Mouse (Mus musculus) lung, embryonic 16.5 days (tissue): ENCODE measurements around the gene Dapp1. TPM values are rescaled to one million over a fixed set of nuclear protein-coding genes. Genes with fewer than 3 reads are reported as not detected.

Experiments
- ATAC-seq: fragments of 200-750 bp; cut with Nextera tagmentation; 2 replicates; pipeline ENCODE4 v1.8.0; 2017; ENCODE audit warnings: low read depth, mild to moderate bottlenecking, moderate library complexity
- H3K27ac ChIP-seq: fragments of 300-500 bp; sonication (generic); 2 replicates; pipeline ENCODE4 v1.5.1; 2014; ENCODE audit warnings: mild to moderate bottlenecking, control low read depth, low read length
- H3K27me3 ChIP-seq: fragments of 300-500 bp; sonication (generic); 2 replicates; pipeline ENCODE4 v1.6.1; 2014; ENCODE audit warnings: low read depth, low read length, mixed read lengths; ENCODE audit not compliant: control insufficient read depth, insufficient read depth
- H3K36me3 ChIP-seq: fragments of 300-500 bp; sonication (generic); 2 replicates; pipeline ENCODE4 v1.6.1; 2014; ENCODE audit warnings: low read length; ENCODE audit not compliant: control insufficient read depth, insufficient read depth
- H3K4me1 ChIP-seq: fragments of 300-500 bp; sonication (generic); replicated peaks from 2 replicates; pipeline ENCODE4 v1.6.1; 2014; ENCODE audit warnings: low read length, mixed read lengths; ENCODE audit not compliant: control insufficient read depth, insufficient read depth
- H3K4me2 ChIP-seq: fragments of 300-500 bp; sonication (generic); 2 replicates; pipeline ENCODE4 v1.6.1; 2014; ENCODE audit warnings: low read depth, low read length, control low read depth
- H3K4me3 ChIP-seq: fragments of 300-500 bp; sonication (generic); 2 replicates; pipeline ENCODE4 v1.5.1; 2014; ENCODE audit warnings: mild to moderate bottlenecking, low read length, control low read depth
- H3K9ac ChIP-seq: fragments of 300-500 bp; sonication (generic); 2 replicates; pipeline ENCODE4 v1.6.1; 2014; ENCODE audit warnings: low read length, control low read depth
- H3K9me3 ChIP-seq: fragments of 300-500 bp; sonication (generic); 2 replicates; pipeline ENCODE4 v1.6.1; 2016; ENCODE audit warnings: low read length; ENCODE audit not compliant: control insufficient read depth
- WGBS: fragments of 180-500 bp; shearing (Covaris S2); extraction: QIAGEN DNeasy Blood & Tissue Kit; methylation state at CpG from one replicate; pipeline ENCODE4 v1.1.7; 2014; 5-methylcytosine and 5-hydroxymethylcytosine counted together
- polyA plus RNA-seq: library from polyadenylated mRNA; unstranded; fragments of >200 nt; fragmentation: Nextera tagmentation; extraction: Ambion mirVana; gene quantifications from 2 replicates; pipeline ENCODE4 v1.2.1, GENCODE M21; 2015

The Dapp1 gene
- polyA plus RNA-seq, 1 experiment from 2014 or later: 9.0 TPM

- H3K27me3 ChIP-seq: no peaks in the 10 kb centered on the region
- H3K36me3 ChIP-seq: no peaks in the 10 kb centered on the region
- 59% methylated on average over 9 of the region's 9 CpGs for WGBS
- no peak for ATAC-seq
- H3K9me3 ChIP-seq: no peaks in the 10 kb centered on the region
- no peak overlapping the region for H3K4me2 ChIP-seq
- no peak overlapping the region for H3K9ac ChIP-seq
- H3K27ac ChIP-seq: no peak overlapping the region
- H3K4me1 ChIP-seq: peaks cover 10% of the 10 kb centered on the region; the same call in 1 of the 2 replicates
- no peak overlapping the region for H3K4me3 ChIP-seq
Measured at GRCm38 (mm10) chr3:137976943-137977628, 4.3 kb downstream of the Dapp1 start.

GRCm38 (mm10) chr3:137975856-137976423 lies 5.4 kb downstream of the Dapp1 start:
- Histone ChIP-seq H3K9me3 (no peaks in the 10 kb centered on the region), H3K4me2 (no peak overlapping the region), H3K9ac (no peak overlapping the region), H3K27me3 (no peaks in the 10 kb centered on the region), H3K36me3 (no peaks in the 10 kb centered on the region), H3K27ac (no peak overlapping the region), H3K4me3 (no peak overlapping the region), H3K4me1 (peaks cover 5% of the 10 kb centered on the region; the same call in 1 of the 2 replicates)
- no peak for ATAC-seq
- 87% methylated on average over 17 of the region's 17 CpGs for WGBS

- no peak overlapping the region for H3K27ac ChIP-seq
- H3K9me3 ChIP-seq: no peaks in the 10 kb centered on the region
- no peaks in the 10 kb centered on the region for H3K36me3 ChIP-seq
- H3K4me1 ChIP-seq: peaks cover 2% of the 10 kb centered on the region; the same call in 1 of the 2 replicates
- no peak overlapping the region for H3K4me2 ChIP-seq
- no peak overlapping the region for H3K9ac ChIP-seq
- ATAC-seq: no peak
- 90% methylated on average over 7 of the region's 7 CpGs for WGBS
- H3K4me3 ChIP-seq: no peak overlapping the region
- no peaks in the 10 kb centered on the region for H3K27me3 ChIP-seq
Measured at GRCm38 (mm10) chr3:137975435-137975834, 5.9 kb downstream of the Dapp1 start.

GRCm38 (mm10) chr3:137974306-137974705 lies 7.0 kb downstream of the Dapp1 start:
- no peaks in the 10 kb centered on the region for H3K36me3 ChIP-seq
- WGBS: 63% methylated on average over 8 of the region's 8 CpGs
- 0 out of 2 replicates have a peak, but pooled peaks cover under 1% of the 10 kb centered on the region for H3K4me1 ChIP-seq
- H3K4me3 ChIP-seq: no peak overlapping the region
- no peak for ATAC-seq
- H3K9me3 ChIP-seq: no peaks in the 10 kb centered on the region
- H3K27ac ChIP-seq: no peak overlapping the region
- H3K27me3 ChIP-seq: no peaks in the 10 kb centered on the region
- no peak overlapping the region for H3K4me2 ChIP-seq
- no peak overlapping the region for H3K9ac ChIP-seq

- Histone ChIP-seq H3K4me3 (no peak overlapping the region), H3K4me2 (no peak overlapping the region), H3K27ac (no peak overlapping the region), H3K27me3 (no peaks in the 10 kb centered on the region), H3K36me3 (no peaks in the 10 kb centered on the region), H3K4me1 (0 out of 2 replicates have a peak, but pooled peaks cover 5% of the 10 kb centered on the region), H3K9ac (no peak overlapping the region), H3K9me3 (no peaks in the 10 kb centered on the region)
- no peak for ATAC-seq
- WGBS: 82% methylated on average over 7 of the region's 7 CpGs
Measured at GRCm38 (mm10) chr3:137972989-137973388, 8.4 kb downstream of the Dapp1 start.

GRCm38 (mm10) chr3:137972224-137972623 lies 9.1 kb downstream of the Dapp1 start:
- Histone ChIP-seq H3K9me3 (no peaks in the 10 kb centered on the region), H3K9ac (no peak overlapping the region), H3K27ac (0 out of 2 replicates have a peak overlapping the region, but pooled peaks have one; percentile 17), H3K27me3 (no peaks in the 10 kb centered on the region), H3K36me3 (no peaks in the 10 kb centered on the region), H3K4me3 (no peak overlapping the region), H3K4me2 (no peak overlapping the region), H3K4me1 (0 out of 2 replicates have a peak, but pooled peaks cover 5% of the 10 kb centered on the region)
- 0 out of 2 replicates have a peak, but pooled peaks have one; percentile 62 for ATAC-seq
- WGBS: 54% methylated on average over 5 of the region's 5 CpGs

- 0 out of 2 replicates have a peak, but pooled peaks cover 5% of the 10 kb centered on the region for H3K4me1 ChIP-seq
- peak overlapping the region; percentile 38 for H3K4me2 ChIP-seq
- no peak overlapping the region for H3K27ac ChIP-seq
- no peaks in the 10 kb centered on the region for H3K36me3 ChIP-seq
- 0 out of 2 replicates have a peak overlapping the region, but pooled peaks have one; percentile 34 for H3K9ac ChIP-seq
- H3K4me3 ChIP-seq: peak overlapping the region; percentile 15; the same call in 1 of the 2 replicates
- H3K27me3 ChIP-seq: no peaks in the 10 kb centered on the region
- 51% methylated on average over 12 of the region's 12 CpGs for WGBS
- no peaks in the 10 kb centered on the region for H3K9me3 ChIP-seq
- no peak for ATAC-seq
Measured at GRCm38 (mm10) chr3:137969951-137970350, 11.4 kb downstream of the Dapp1 start.

- no peak for ATAC-seq
- H3K9me3 ChIP-seq: no peaks in the 10 kb centered on the region
- no peak overlapping the region for H3K4me2 ChIP-seq
- H3K4me1 ChIP-seq: 0 out of 2 replicates have a peak, but pooled peaks cover 5% of the 10 kb centered on the region
- 53% methylated on average over 9 of the region's 9 CpGs for WGBS
- no peak overlapping the region for H3K27ac ChIP-seq
- no peaks in the 10 kb centered on the region for H3K27me3 ChIP-seq
- H3K9ac ChIP-seq: no peak overlapping the region
- H3K36me3 ChIP-seq: no peaks in the 10 kb centered on the region
- H3K4me3 ChIP-seq: no peak overlapping the region
Measured at GRCm38 (mm10) chr3:137968820-137969486, 12.4 kb downstream of the Dapp1 start.
